Mouse (Mus musculus) adipocyte (in vitro differentiated cells): Measurements from ENCODE around the gene Gm17655.
"Not testable (repeated sequence)": the region's sequence is repeated elsewhere in the genome, so short reads cannot be mapped to it uniquely, and the experiment has no call there.

Experiments
- DNase-seq: peaks from one replicate; pipeline ENCODE4 v3.0.0-alpha.2; 2016; ENCODE audit warnings: low spot score

Gm17655 gene

DNA sequence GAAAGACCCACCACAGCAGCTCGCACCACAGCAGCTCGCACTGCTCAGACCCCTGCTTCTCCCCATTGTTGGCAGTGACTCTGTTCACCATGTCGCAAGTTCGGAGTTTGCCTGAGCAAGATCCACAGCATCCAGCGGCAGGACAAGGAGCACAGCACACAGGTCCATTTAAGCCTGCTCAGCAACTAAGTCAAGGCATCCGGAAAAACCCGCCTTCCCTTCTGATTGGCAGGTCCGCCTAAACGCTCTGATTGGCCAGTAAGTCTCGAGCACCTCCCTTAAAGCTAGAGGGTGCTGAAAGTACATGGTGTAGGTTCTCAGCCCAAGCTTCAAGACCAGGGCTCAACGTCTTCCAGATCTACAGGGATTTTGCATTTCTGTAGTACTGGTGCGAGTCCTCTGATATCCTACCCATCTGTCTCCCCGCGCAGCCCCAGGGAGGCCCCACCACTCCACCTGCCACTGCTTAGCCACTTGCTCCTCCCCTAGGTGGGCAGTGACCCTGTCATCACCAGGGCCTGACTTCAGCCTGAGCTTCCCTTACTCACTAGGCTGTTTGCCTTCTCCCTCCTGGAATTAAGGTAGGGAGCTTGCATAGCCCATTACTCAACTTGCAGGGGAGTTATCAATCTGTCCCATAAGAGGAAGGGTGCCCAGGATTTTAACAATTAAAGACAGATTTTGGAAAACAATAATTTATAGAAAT, 14.0 kb upstream of the Gm17655 start:
- DNase-seq, result no peak

DNA sequence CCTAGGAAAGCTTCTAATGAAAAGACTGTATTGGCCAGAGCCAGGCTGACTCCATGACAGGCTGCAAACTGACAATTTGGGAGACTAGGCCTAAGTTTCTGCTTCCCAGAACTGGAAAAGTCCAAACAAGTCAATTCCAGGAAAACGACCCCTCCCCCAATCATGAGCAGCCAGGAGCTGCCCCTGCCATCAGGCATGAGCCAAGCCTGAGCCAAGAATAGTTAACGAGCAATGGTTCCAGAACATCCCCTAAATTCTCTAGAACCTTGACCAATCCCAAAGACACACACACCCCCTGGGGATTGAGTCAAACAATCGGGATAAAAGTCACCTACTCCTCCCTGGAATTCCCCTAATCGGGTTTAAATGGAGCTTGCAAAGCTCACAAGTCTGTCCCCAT, 10.6 kb upstream of the Gm17655 start:
- no peak for DNase-seq

DNA sequence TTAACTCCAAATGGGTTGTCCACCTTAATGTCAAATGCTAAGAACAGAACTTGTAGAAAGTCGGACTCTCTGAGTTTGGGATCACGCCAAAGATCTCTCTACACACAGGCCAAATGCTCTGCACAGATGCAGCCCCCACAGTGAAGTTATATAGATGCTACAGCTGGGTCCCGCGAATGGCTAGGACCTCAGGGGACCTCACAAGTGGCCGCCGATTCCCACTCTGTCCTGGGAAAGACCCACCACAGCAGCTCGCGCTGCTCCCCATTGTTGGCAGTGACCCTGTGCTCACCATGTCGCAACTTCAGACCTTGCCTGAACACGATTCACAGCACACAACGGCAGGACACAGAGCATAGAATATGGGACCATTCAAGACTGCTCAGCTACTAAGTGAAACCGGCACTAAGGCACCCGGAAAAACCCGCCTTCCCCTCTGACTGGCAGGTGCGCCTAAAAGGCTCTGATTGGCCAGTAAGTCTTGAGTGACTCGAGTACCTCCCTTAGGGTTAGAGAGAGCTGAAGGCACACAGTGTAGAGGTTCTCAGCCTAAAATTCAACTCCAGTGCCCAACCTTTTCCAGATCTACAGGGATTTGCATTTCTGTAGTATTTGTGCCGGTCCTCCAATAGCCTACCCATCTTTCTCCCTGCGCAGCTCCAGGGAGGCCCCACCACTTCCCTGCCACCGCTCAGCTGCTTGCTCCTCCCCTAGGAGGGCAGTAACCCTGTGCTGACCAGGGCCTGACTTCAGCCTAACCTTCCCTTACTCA, 14.5 kb downstream of the Gm17655 start:
- DNase-seq, result peak; percentile 90

DNA sequence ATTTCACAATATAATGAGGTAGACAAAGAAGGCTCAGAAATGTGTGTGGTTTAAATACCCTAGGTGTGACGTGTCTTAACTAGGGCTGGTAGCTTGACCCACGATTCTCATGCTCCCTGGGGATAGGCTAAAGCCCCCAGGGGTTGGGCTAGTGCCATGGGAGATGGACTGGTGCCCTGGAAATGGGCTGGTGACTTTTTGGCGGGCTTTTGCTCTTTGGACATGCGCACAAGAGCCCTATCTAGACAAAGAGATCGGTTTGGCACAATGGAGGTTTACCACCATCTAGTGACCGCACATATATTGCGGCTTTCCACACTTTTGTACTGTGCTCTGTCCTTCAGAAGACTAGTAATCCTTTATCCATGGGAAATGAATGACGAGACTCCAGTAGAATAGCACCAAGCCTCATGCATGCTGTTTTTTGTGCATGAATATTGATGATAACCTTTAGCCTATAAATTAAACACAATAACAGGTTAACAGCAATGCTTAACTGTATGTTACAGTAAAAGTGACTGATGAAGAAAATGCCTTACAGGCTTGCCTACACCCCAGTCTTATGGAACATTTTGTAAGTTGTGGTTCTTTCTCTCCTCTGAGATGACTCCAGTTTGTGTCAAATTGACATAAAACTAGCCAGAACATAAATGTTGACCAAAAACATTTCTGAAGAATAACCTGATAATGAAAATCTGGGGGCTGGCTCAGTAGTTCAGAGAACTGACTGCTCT, 48.5 kb downstream of the Gm17655 start:
- peak; percentile 4 for DNase-seq

DNA sequence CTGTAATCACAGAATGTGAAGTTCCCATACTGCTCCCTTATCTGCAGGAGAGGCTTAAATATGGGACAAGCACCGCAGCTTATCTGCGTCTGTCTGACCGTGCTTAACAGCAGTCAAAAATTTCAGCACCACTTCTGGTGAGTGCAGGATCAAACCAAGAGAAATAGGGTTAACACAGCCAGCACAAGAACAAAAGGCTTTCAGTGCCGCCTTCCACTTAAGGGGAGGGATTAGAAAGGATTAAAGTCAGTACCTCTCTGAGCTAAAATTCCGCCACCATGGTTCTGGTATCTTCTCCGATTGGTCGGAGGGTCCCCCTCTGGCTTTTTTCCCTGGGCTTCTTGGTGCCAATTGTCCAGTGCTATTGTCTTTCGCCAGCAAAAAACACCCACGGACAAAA, 49.0 kb downstream of the Gm17655 start:
- no peak for DNase-seq

DNA sequence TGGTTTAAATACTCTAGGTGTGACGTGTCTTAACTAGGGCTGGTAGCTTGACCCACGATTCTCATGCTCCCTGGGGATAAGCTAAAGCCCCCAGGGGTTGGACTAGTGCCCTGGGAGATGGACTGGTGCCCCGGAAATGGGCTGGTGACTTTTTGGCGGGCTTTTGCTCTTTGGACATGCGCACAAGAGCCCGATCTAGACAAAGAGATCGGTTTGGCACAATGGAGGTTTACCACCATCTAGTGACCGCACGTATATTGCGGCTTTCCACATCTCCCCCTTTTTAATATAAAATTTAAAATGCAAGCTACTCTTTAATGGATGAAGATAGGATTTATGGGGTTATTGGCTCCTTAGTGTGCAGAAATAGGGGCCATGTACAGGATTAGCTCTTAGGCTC, 56.5 kb downstream of the Gm17655 start:
- not testable (repeated sequence) for DNase-seq
